Mouse (Mus musculus) forebrain, postnatal 0 days (tissue): Measurements from ENCODE around the gene Csf1. TPM values are rescaled to one million over a fixed set of nuclear protein-coding genes. Genes with fewer than 3 reads are reported as not detected.

Experiments
- ATAC-seq: fragments of 200-750 bp; cut with Nextera tagmentation; 2 replicates; pipeline ENCODE4 v1.8.0; 2017; ENCODE audit warnings: mild to moderate bottlenecking, moderate library complexity
- DNase-seq: peaks from one replicate; pipeline ENCODE4 v3.0.0-alpha.2; 2015
- H3K27ac ChIP-seq: fragments of 300-500 bp; sonication (generic); 2 replicates; pipeline ENCODE4 v1.5.1; 2014; ENCODE audit warnings: low read depth, mild to moderate bottlenecking, antibody characterized with exemption, low read length, moderate library complexity, mixed read lengths
- H3K27me3 ChIP-seq: fragments of 300-500 bp; sonication (generic); 2 replicates; pipeline ENCODE4 v1.6.1; 2014; ENCODE audit warnings: mild to moderate bottlenecking, low read length, mixed read lengths; ENCODE audit not compliant: insufficient read depth
- H3K36me3 ChIP-seq: fragments of 300-500 bp; sonication (generic); 2 replicates; pipeline ENCODE4 v1.6.1; 2014; ENCODE audit warnings: mild to moderate bottlenecking, moderate library complexity; ENCODE audit not compliant: insufficient read depth
- H3K4me1 ChIP-seq: fragments of 300-500 bp; sonication (generic); 2 replicates; pipeline ENCODE4 v1.6.1; 2014; ENCODE audit warnings: antibody characterized with exemption; ENCODE audit not compliant: insufficient read depth
- H3K4me2 ChIP-seq: fragments of 300-500 bp; sonication (generic); 2 replicates; pipeline ENCODE4 v1.6.1; 2014; ENCODE audit warnings: low read depth, mild to moderate bottlenecking, moderate library complexity
- H3K4me3 ChIP-seq: fragments of 300-500 bp; sonication (generic); 2 replicates; pipeline ENCODE4 v1.5.1; 2014; ENCODE audit warnings: low read depth, low read length, mixed read lengths
- H3K9ac ChIP-seq: fragments of 300-500 bp; sonication (generic); 2 replicates; pipeline ENCODE4 v1.6.1; 2014; ENCODE audit warnings: mild to moderate bottlenecking
- H3K9me3 ChIP-seq: fragments of 300-500 bp; sonication (generic); 2 replicates; pipeline ENCODE4 v1.6.1; 2016; ENCODE audit warnings: low read length
- CTCF ChIP-seq: sonication (generic); IDR thresholded peaks from 2 replicates; pipeline ENCODE4 v1.5.1; 2016; ENCODE audit warnings: antibody characterized with exemption, control low read depth, low read depth
- WGBS: fragments of 180-500 bp; shearing (Covaris S2); extraction: QIAGEN DNeasy Blood & Tissue Kit; methylation state at CpG from one replicate; pipeline ENCODE4 v1.1.7; 2014; 5-methylcytosine and 5-hydroxymethylcytosine counted together
- polyA plus RNA-seq: library from polyadenylated mRNA; unstranded; fragments of >200 nt; fragmentation: Nextera tagmentation; extraction: Ambion mirVana; gene quantifications from 2 replicates; pipeline ENCODE4 v1.2.1, GENCODE M21; 2015
- total RNA-seq: library from RNA; depleted of rRNA; stranded (reverse); fragments of >200 nt; gene quantifications from 2 replicates; pipeline ENCODE4 v1.2.3, GENCODE M21; 2014; rRNA removed

The Csf1 gene
- total RNA-seq (6.3 and 11.7 TPM in 2 replicates), polyA plus RNA-seq (7.2 and 8.6 TPM in 2 replicates)

- H3K27ac ChIP-seq: peak within 1 kb of the TSS; percentile 66
- DNase-seq (peak; percentile 70), ATAC-seq (peak; percentile 81)
- peak within 1 kb of the TSS; percentile 93 for H3K4me2 ChIP-seq
- TF ChIP-seq CTCF: peak; percentile 22
- peak within 1 kb of the TSS; percentile 53 for H3K4me3 ChIP-seq
- no peaks in the 10 kb centered on the region for H3K9me3 ChIP-seq
- H3K9ac ChIP-seq: peak within 1 kb of the TSS; percentile 78
- no peaks in the 10 kb centered on the region for H3K36me3 ChIP-seq
- peaks cover 11% of the 10 kb centered on the region; the same call in 1 of the 2 replicates for H3K4me1 ChIP-seq
- H3K27me3 ChIP-seq: no peaks in the 10 kb centered on the region
- under 1% methylated on average over 52 of the region's 56 CpGs for WGBS
Observed at GRCm38 (mm10) chr3:107759929-107760581, at the start of gene Csf1. TSS of gene Csf1 (minus strand) at chr3:107760469.

- Histone ChIP-seq H3K36me3 (no peaks in the 10 kb centered on the region), H3K9me3 (no peaks in the 10 kb centered on the region), H3K4me2 (peak overlapping the region; percentile 9; the same call in 1 of the 2 replicates), H3K9ac (no peak overlapping the region), H3K4me3 (no peak overlapping the region), H3K27ac (peak overlapping the region; percentile 75), H3K27me3 (no peaks in the 10 kb centered on the region), H3K4me1 (peaks cover 15% of the 10 kb centered on the region; the same call in 1 of the 2 replicates)
- ATAC-seq (peak; percentile 51; the same call in 1 of the 2 replicates), DNase-seq (peak; percentile 54)
- WGBS: 15% methylated on average over 14 of the region's 14 CpGs
- TF ChIP-seq CTCF: no peak
Observed at GRCm38 (mm10) chr3:107808013-107808750, 47.9 kb upstream of the Csf1 start.

DNA sequence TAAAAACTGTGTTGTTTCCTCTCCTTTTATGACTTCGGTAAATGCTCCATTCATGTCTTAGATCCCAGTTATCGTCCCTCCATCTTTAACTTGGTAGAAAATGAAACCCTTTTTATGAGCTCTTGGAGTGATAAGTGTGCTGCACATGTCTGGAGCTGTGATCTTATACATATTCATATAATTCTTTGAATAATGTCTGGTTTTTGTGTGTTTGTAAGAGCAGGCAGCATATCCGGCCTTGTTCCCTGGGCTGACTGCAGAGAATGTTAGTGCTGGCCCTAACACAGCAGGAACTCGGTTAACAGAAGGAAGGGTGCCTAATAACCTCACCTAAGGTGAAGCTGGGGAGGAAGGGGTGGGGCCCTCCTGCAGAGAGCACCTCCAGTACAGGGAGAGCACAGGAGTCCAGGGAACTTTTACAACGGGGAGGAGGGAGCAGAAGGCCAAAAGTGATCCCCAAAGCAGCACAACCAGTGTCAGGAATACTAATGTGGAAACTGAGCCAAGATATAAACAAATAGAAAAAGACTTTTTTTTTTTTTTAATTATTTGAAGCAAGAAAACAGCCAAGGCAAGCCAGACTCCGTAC, 47.2 kb upstream of the Csf1 start:
- peak; percentile 39 for DNase-seq
- TF ChIP-seq CTCF: no peak
- 6% methylated on average over 6 of the region's 6 CpGs for WGBS
- Histone ChIP-seq H3K36me3 (no peaks in the 10 kb centered on the region), H3K9me3 (no peaks in the 10 kb centered on the region), H3K27me3 (no peaks in the 10 kb centered on the region), H3K4me2 (peak overlapping the region; percentile 9; the same call in 1 of the 2 replicates), H3K27ac (peak overlapping the region; percentile 75), H3K4me3 (no peak overlapping the region), H3K9ac (no peak overlapping the region), H3K4me1 (peaks cover 15% of the 10 kb centered on the region; the same call in 1 of the 2 replicates)
- ATAC-seq: peak; percentile 84

DNA sequence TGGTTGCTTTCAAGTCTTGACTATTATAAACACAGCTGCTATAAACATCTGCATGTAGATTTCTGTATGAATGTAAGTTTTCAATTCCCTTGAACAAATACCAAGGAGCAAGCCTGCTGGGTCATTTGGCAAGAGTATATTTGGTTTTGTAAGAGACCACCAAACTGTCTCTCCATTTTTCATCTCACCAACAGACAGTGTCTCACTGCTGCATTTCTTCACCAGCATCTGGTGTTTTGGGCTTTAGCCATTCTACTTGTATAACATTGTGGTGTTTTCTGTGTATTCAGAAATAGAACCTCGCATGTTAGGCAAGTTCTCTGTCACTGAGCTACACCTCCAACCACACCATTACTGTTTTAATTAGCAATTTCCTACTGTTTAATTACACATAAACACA, 46.6 kb upstream of the Csf1 start:
- Histone ChIP-seq H3K4me3 (no peak overlapping the region), H3K36me3 (no peaks in the 10 kb centered on the region), H3K27ac (peak overlapping the region; percentile 75; the same call in 1 of the 2 replicates), H3K4me1 (peaks cover 15% of the 10 kb centered on the region; the same call in 1 of the 2 replicates), H3K9ac (no peak overlapping the region), H3K9me3 (no peaks in the 10 kb centered on the region), H3K27me3 (no peaks in the 10 kb centered on the region), H3K4me2 (no peak overlapping the region)
- DNase-seq: no peak
- no peak for TF ChIP-seq CTCF
- peak; percentile 32; the same call in 1 of the 2 replicates for ATAC-seq
- 35% methylated on average over 1 of the region's 1 CpGs for WGBS

- peaks cover 15% of the 10 kb centered on the region; the same call in 1 of the 2 replicates for H3K4me1 ChIP-seq
- no peak overlapping the region for H3K4me2 ChIP-seq
- DNase-seq (no peak), ATAC-seq (no peak)
- WGBS: 100% methylated on average over 1 of the region's 1 CpGs
- H3K36me3 ChIP-seq: no peaks in the 10 kb centered on the region
- no peak for TF ChIP-seq CTCF
- no peak overlapping the region for H3K9ac ChIP-seq
- H3K4me3 ChIP-seq: no peak overlapping the region
- H3K9me3 ChIP-seq: no peaks in the 10 kb centered on the region
- no peaks in the 10 kb centered on the region for H3K27me3 ChIP-seq
- H3K27ac ChIP-seq: no peak overlapping the region
Observed at GRCm38 (mm10) chr3:107804799-107805198, 44.5 kb upstream of the Csf1 start.

DNA sequence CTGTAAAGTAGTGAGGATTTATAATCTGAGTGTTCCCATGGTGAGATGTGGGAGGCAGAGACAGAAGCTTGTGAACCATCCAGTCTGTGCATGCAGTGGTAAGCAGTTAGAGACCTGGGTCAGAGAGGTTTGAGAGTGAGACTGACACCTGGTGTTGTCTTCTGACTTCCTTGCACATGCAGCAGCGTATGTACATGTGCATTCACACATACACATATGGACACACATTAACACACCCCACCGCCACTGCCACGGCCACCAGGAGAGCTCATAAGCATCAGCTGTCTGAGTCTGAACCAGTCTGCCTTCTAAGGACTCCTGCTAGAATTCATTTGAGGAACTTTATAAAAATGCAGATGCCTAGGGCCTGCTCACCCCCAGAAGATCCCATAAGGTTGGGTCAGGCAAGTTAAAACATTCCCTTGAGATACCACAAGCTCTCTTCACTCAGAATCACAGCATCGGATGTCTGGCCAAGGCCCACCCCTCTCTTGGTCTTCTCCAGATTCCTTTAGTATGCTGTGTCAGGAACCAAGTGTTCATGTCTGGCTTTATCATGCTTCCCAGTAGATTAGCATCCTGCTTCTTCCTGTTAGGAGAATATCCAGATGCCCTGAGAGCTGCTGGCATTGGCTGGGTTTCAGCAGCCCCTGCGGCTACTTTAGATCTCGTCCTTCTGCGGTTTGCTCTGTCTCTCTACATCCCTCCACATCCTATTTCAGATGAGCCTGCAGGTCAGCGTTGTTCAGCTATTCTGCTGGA, 42.1 kb upstream of the Csf1 start:
- Histone ChIP-seq H3K4me2 (no peak overlapping the region), H3K36me3 (no peaks in the 10 kb centered on the region), H3K4me1 (peaks cover 4% of the 10 kb centered on the region; the same call in 1 of the 2 replicates), H3K27ac (no peak overlapping the region), H3K27me3 (no peaks in the 10 kb centered on the region), H3K4me3 (no peak overlapping the region), H3K9ac (no peak overlapping the region), H3K9me3 (no peaks in the 10 kb centered on the region)
- no peak for ATAC-seq
- TF ChIP-seq CTCF: no peak
- no peak for DNase-seq
- 81% methylated on average over 8 of the region's 8 CpGs for WGBS
